Comparison of ENCODE assay signal across 16 mouse cellular contexts in genomic region chr15:51725457-51725856, GRCm38 (mm10).
DNase-seq lines count a peak whose midpoint lies in the region; TF ChIP-seq lines count a peak whose summit lies in the region.
"Had no signal": no experiment of that assay in that cellular context is flagged by ENCODE, and none has a peak within 500 bp of the region (broad histone marks: within the 10 kb centered on the region; RNA-seq: fewer than 3 reads in every experiment).

No protein-coding gene starts in this region.

- TF ChIP-seq POLR2A in lung, adult 2 months (IDR thresholded peaks at IDR 0.05; ENCODE audit: borderline replicate concordance, extremely low read depth, low read depth, low read length): no peak

- H3K4me1 ChIP-seq in lung, adult 2 months (ENCODE audit: control insufficient read depth, insufficient read depth, low read length): no peaks in the 10 kb centered on the region

- DNase-seq in gastrocnemius, postnatal 25 days: peak; percentile 24
- DNase-seq in gastrocnemius, adult 8-10 months (ENCODE audit: low spot score in 2 of 2): no peak
- DNase-seq in forelimb bud, embryonic 11.5 days (ENCODE audit: low read depth, low spot score): peak; percentile 57
- DNase-seq in skeletal muscle tissue, adult 2 months (ENCODE audit: low read depth, low spot score): peak; percentile 62
- DNase-seq in lung, adult 2 months: no peak
- DNase-seq: adrenal gland, adult 8-10 months; adrenal gland, postnatal 36 days; cerebellum, adult 11 months; cerebellum, adult 9-10 months; cerebellum, postnatal 25 days; heart, postnatal 36 days had no signal

- no peaks in the 10 kb centered on the region for H3K79me3 ChIP-seq in C2C12 (ENCODE audit: low read depth)

- no peak for TF ChIP-seq CTCF in C2C12 (IDR thresholded peaks at IDR 0.05; ENCODE audit: control insufficient read depth, insufficient read depth, insufficient read length)
- no peak for TF ChIP-seq CTCF in lung, adult 2 months (IDR thresholded peaks at IDR 0.05; ENCODE audit: insufficient read depth, low read length)

- H3K36me3 ChIP-seq in C2C12 (ENCODE audit: control insufficient read depth, insufficient read depth): no peaks in the 10 kb centered on the region
- H3K36me3 ChIP-seq: embryonic facial prominence, embryonic 12.5 days; forebrain, embryonic 15.5 days; heart, embryonic 13.5 days; hindbrain, embryonic 15.5 days had no signal

- no peaks in the 10 kb centered on the region for H3K79me2 ChIP-seq in C2C12 (ENCODE audit: control insufficient read depth, insufficient read depth)

- WGBS in lung, adult 2 months: 77% methylated on average over 3 of the region's 3 CpGs

- H3K27me3 ChIP-seq in C2C12 (ENCODE audit: control insufficient read depth, insufficient read depth, insufficient read length): no peaks in the 10 kb centered on the region
- H3K27me3 ChIP-seq: embryonic facial prominence, embryonic 12.5 days; forebrain, embryonic 15.5 days; heart, embryonic 13.5 days; hindbrain, embryonic 15.5 days had no signal

- H3K4me3 ChIP-seq in C2C12 (ENCODE audit: insufficient read depth, poor library complexity, severe bottlenecking): no peak overlapping the region
- H3K4me3 ChIP-seq in lung, adult 2 months (replicated peaks; ENCODE audit: extremely low read depth, low read depth, low read length): no peak overlapping the region
- H3K4me3 ChIP-seq: embryonic facial prominence, embryonic 12.5 days; forebrain, embryonic 15.5 days; heart, embryonic 13.5 days; hindbrain, embryonic 15.5 days had no signal

- no peak overlapping the region for H3ac ChIP-seq in C2C12 (ENCODE audit: control insufficient read depth, insufficient read length, low read depth)

TF ChIP-seq in C2C12, 6 proteins besides CTCF, POLR2A, EP300 and RAD21:
- TF ChIP-seq MYOG (IDR thresholded peaks at IDR 0.05; ENCODE audit: control insufficient read depth, extremely low read depth, insufficient read length): no peak
- TF ChIP-seq FOSL1 (IDR thresholded peaks at IDR 0.05; ENCODE audit: insufficient read depth, low read length, poor library complexity, severe bottlenecking): no peak
- TF ChIP-seq USF1 (IDR thresholded peaks at IDR 0.05; ENCODE audit: low read depth): no peak
- no peak for TF ChIP-seq MAX (IDR thresholded peaks at IDR 0.05)
- TF ChIP-seq MYOD1 (IDR thresholded peaks at IDR 0.05; ENCODE audit: control insufficient read depth, insufficient read length, low read depth): peak; percentile 2
- TF ChIP-seq CEBPB (IDR thresholded peaks at IDR 0.05; ENCODE audit: low read depth): peak; percentile 17

Comparison
In these comparisons a context has a peak if more than half of its experiments do, and no peak if none do; other contexts are left out.
1. DNase-seq: peak in gastrocnemius, postnatal 25 days (single experiment), forelimb bud, embryonic 11.5 days (single experiment) and skeletal muscle tissue, adult 2 months (single experiment); none in gastrocnemius, adult 8-10 months (0 of 2) and lung, adult 2 months (single experiment).